Mouse (Mus musculus) C2C12 (cell line): Measurements from ENCODE around the gene Ppp3cb.

ENCODE experiments used
- CEBPB ChIP-seq: IDR thresholded peaks from one replicate; pipeline ENCODE4 v1.6.1; 2011; ENCODE audit warnings: low read depth, mild to moderate bottlenecking, control low read depth, moderate library complexity
- CTCF ChIP-seq: IDR thresholded peaks from one replicate; pipeline ENCODE4 v1.5.1; 2011; ENCODE audit not compliant: control insufficient read depth, insufficient read depth, insufficient read length
- MYOD1 ChIP-seq: IDR thresholded peaks from one replicate; pipeline ENCODE4 v1.6.1; 2011; ENCODE audit warnings: low read depth; ENCODE audit not compliant: control insufficient read depth, insufficient read length
- MYOG ChIP-seq: IDR thresholded peaks from one replicate; pipeline ENCODE4 v1.6.1; 2011; ENCODE audit not compliant: control insufficient read depth, insufficient read length; ENCODE audit errors: extremely low read depth
- USF1 ChIP-seq: IDR thresholded peaks from one replicate; pipeline ENCODE4 v1.6.1; 2011; ENCODE audit warnings: low read depth, mild to moderate bottlenecking, control low read depth, moderate library complexity

- no peak for TF ChIP-seq CTCF
- TF ChIP-seq MYOG: no peak
- no peak for TF ChIP-seq CEBPB
- no peak for TF ChIP-seq USF1
- TF ChIP-seq MYOD1: no peak
Measured at GRCm38 (mm10) chr14:20478801-20479200, 67.6 kb downstream of the Ppp3cb start.
